Mouse (Mus musculus): ENCODE results near the gene Smg1.

Smg1 gene

DNA sequence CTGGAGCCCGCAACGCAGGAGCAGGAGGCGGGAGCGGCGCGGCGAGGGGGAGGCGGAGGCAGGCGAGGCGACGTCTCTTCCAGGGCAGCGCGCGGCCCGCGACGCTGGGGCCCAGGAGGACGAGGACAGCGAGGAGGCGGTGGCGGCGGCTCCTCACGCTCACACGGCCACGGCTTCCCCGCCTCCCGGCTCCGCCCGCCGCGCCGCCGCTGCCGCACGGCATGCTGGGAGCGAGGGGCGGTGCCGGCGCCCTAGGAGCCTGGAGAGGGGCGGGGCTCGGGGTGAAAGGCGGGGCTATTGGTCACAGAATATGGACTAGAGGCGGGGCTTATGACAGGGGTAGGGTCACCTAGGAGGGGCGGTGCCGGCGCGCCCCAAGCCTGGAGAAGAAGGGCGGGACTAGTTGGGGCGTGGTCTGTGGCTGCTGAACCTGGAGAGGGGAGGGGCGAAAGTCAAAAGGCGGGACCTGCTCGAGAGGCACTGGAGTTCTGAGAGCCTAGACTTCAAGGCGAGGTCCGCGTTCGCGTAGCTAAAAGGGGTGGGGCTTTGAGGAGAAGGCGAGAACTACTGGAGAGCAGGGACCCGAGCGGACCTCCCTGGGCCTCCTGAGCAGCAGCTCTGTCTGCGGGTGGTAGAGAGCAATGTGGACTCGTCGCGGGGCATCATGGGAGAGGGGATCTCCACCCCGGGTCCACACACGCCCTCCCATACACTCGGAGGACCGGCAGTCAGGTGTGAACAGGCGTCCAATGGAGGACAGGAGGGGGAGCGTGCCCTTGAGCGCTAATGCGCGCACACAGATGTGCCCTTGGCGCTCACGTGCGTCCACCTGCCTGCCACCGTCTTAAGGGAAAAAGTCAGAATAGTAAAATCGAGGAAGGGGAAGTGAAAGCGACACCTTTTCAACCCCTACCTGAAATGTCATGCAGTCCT is at the start of gene Smg1:
Gene Smg1, minus strand, starts transcription at position 218 of the 933 bp plus-strand sequence.
- DNase-seq: peak; percentile 100

DNA sequence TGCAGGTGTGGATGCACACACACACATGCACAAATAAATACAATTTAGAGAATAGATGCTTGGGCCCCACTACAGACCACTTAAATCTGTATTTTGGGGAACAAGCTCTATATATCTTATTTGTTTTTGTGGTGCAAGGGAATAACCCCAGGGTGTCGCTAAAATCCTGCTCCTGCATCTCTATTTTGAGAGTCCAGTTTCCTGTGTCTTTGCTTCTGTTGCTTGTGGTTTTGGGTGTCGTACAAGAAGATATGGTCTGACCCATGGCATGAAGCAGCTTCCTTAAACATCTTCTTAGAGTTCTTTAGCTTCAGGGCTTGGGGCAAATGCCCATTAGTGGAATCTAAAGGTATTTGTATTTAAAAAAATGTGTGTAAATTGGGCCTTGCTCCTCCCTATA is 39.7 kb upstream of the Smg1 start:
- DNase-seq: no peak

DNA sequence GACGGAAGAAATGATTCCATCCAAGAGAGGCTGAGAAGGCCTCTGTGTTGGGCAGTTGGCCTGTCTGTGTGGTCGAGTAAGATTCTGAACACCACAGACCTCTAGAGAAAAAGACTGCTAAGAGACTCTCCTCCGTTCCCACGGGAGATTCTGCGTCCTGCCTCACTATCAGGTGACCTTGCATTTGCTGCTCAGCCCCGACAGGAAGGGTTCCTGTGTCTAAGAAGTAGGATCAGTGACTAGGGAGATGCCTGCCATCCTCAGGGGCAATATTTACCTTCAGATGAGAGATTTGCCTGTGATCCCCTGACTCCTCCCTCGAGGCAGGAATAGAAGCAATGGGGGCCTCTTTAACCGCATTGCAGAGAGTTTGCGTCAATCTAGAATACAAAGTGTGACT is 39.1 kb upstream of the Smg1 start:
- DNase-seq: no peak

DNA sequence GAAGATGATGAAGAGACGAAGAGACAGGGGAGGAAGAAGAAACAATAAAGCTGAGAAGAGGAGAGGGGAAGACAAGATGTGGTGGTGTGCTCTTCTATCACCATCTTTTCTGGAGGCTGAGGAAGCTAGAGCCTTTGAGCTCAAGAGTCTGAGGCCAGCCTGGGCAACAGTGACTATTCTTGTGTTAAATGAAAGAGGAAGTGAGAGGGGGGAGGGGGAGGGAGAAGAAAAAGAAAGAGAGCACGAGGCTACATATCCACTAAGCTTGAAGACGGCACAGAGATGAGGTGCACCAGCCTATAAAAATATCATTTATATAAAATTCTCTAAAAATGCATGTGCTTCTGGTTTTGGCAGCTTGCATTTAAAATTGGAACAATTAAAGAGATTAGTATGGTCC is 36.1 kb upstream of the Smg1 start:
- DNase-seq: peak; percentile 51

DNA sequence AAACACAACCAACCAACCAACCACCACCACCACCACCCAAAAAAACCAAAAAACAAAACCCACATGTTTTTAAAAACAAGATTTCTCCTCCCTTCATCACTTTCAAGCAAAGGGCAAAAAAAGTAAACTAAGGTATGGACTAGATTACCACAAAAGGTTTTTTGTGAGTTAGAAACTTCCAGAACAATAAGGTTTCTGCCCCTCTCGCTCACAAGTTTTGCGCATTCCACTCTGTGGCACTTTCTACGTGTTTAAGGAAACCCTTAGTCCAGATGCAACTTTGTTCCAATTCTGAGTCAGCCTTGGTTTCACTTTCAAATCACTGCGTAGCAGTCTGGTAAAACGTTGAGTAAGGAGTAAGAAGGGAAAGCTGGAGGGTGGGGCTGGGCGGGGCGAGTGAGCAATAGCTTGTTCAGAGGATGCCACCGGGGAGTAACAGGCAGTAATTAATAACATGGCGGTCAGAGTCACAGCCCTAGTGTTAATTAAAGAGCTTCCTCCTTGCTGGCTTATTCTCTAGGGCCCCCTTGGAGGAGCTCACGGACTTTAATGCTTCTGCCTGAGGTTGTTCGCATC is 34.0 kb upstream of the Smg1 start:
- DNase-seq: peak; percentile 30

DNA sequence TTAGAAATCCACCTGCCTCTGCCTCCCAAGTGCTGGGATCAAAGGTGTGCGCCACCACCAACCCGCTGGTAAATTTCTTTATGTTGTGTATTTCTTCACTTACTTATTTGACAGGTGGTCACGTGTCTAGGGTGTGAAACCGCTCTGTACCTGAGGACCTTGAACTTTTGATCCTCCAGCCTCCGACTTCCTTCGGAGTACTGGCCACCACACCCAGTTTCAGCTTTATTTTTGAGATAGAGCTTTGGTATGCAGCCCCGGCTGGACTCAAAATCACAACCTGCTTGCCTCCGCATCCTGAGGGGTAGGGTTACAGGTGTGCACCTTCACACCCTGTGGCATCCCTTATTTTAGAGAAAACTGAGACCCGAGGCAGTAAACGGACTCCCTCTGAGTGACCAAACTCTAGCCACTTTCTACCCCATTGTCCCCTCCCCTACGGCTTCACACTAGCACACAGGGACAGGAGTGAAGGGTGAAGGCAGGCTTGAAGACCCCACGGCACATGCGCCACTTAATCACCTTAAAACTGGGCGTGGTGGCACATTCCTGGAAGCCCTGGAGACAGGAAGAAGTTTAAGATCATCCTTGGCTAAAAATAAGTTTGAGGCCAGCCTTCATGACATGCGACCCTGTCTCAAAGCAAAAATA is 33.3 kb upstream of the Smg1 start:
- DNase-seq: no peak

DNA sequence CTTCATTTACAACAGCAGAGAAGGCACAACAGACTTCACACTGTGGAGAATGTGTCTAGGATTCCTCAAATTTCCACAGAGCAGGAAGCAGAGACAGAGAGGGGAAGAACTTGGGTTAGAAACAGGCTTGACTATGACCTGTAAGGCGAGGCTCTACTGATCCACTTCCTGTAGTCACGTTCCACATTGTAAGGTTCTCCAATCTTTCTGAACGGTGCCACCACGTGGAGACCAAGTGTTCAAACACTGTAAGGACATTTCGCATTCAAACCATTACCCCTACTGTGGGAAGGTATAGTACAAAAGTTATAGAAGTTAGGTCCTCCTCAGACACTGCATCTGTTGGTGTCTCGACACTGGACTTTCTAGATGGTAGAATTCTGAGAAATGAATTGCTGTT is 31.8 kb upstream of the Smg1 start:
- peak; percentile 76 for DNase-seq

DNA sequence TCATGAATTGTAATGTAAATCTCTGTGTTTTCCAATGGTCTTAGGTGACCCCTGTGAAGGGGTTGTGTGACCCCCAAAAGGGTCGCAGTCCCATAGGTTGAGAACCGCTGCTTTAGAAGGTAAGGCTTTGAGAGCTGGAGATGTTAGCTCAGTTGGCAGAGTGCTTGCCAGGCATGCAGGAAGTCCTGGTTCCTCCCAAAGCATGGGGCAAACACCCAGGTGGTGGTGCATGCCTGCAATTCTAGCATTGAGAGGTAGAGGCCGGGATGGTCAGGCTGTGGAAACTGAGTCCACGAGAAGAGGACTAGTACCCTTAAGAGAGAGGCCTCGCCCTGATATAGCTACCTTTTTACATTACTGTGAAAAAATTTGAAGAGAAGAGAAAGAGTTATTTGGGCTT is 31.4 kb upstream of the Smg1 start:
- DNase-seq: peak; percentile 69

DNA sequence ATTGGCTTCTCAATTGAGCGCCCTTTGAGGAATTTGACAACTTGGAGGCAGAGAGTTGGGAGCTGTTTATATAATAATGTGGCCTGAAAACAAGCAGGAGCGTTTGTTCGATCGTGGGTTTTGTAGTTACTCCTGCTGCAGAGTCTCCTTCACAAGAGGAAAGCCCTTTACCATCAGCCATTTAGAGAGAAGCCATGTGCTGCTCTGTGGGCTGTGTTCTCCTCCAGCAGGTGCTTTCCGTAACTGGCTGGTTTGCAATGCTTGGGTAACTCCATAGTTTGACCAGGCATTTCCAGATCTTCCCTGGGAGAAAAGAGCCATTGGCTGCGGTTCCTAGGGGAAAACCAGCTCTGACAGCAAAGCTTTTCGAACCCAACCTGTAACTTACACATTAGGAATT is 30.7 kb upstream of the Smg1 start:
- no peak for DNase-seq

DNA sequence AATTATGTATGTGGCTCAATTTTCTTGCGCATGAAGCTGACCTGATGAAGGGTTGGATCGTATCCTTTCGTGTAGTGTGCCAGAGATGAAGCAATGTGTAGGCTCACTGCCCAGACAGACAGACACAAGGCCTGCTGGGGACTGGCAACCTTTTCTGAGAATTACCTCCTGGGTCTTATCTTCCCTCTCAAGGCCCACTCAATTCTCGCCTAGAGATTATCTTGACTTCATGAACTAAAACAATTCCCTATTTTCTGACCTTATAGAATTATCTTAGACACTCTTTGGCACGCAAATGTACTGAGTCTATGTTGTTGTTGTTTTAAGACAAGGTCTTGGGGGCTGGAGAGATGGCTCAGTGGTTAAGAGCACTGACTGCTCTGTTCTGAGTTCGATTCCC is 22.6 kb upstream of the Smg1 start:
- no peak for DNase-seq

DNA sequence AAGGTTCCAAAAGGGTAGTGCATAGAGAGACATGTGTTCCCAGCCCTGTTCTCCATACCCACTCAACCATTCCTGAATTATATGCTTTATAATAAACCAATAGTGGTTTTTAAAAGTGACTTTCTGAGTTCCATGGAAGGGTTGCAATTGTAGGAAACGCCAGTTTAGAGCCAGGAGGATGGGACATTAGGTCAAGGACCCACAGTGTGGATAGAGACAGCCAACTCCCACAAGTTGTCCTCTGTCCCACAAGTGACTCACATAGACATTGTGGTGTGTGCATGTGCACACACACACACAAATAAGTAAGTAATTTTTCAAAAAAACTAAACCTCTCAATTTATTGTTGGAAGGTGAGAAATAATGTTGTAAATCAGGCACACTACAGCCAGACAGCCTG is 20.1 kb upstream of the Smg1 start:
- no peak for DNase-seq

DNA sequence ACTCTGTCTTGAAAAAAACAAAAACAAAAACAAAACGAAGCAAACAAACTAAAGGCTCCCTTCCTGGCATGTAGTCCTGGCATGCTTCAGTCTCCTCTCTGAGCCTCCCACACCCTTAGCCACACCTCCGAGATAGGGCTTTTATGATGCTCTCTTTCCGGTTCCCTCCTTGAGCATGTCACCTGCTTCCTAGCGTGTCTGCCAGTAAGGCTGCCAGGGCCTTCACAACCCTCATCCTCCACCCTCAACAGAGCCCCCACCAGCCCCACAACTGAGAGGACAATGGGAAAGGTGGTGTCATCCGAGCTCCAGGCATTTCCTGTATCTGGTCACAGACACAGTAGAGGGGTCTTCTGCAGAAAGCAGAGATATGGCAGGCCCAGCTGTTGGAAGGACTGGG is 18.9 kb upstream of the Smg1 start:
- DNase-seq: peak; percentile 83

DNA sequence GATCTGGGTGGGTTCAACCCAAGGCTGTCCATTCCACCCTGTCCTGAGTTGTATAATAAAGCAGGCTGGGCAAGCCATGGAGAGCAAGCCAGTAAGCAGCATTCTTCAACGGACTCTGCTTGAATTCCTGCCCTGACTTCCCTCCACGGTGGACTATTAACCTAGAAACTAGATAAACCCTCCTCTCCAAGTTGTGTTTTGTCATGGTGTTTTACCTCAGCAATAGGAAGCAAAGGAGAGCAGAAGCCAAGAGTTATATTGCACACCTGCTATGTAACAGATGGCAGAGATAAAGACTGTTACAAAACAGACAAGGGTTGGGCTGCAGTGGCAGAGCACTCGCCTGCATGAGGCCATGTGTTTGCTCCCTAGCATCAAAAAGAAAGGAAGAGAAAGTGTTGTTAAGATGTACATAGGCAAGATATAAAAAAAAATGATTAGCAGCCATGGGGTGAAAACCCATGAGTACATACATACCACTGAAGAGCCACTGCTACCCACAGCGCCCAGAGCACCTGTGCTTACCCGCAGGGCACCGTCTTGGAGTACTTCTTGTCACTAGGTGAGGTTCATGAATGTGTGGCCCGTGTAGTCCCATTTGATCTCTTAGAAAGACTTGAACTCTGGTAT is 16.3 kb upstream of the Smg1 start:
- DNase-seq: peak; percentile 70

DNA sequence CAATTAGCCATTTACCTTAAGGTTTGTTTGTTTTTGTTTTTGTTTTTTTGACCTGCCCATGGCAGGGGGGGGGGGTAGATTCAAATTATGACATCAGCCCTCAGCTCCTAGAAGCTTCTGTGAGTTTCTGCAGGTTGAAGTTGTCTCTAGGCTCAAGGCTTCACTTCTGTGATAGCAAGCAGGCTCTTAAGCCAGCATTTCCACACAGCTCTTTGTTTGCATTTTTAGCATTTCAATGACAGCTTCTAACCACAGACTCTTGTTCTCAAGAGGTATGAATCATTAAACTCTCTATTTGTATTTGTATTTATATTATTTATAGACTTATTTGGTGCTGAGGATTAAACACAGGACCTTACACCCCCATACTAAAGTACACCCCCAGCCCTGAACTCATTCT is 15.0 kb upstream of the Smg1 start:
- no peak for DNase-seq

DNA sequence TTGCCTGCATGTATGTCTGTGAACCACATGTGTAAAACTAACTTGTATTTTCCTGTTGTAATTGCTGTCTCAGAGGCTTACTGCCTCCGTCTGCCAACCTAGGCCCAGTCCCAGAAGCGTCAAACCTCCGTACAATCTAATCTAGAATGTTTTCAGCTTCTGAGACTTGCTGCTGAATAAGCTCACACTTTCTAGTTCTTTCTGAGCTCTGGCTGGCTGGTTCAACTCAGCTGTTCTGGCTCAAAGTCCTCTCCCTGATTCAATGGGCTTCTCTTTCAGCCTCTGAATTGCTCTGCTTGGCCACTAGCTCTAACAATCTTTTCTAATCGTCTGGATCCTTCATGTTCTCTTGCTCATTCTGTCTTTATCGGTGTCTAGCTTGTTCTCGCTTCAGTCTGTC is 13.3 kb upstream of the Smg1 start:
- no peak for DNase-seq

DNA sequence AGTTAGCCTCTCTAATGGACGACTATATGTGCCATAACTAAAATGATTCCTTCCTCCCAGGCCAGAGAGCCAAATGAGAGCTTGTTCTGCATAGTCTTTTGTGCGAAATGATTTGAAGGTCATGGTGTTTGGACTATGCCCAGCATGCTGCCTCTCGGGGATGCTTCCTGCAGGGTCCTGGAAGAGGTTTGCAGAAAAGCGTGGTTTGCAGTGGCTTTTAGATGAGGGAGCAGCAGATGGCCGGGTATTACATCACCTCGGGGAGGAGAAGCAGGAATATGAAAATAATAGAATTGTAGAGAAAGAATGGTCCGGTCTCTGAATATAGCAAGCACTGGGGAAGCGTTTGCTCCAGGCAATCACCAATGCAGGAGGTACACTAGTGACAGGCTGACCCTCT is 11.0 kb upstream of the Smg1 start:
- no peak for DNase-seq

DNA sequence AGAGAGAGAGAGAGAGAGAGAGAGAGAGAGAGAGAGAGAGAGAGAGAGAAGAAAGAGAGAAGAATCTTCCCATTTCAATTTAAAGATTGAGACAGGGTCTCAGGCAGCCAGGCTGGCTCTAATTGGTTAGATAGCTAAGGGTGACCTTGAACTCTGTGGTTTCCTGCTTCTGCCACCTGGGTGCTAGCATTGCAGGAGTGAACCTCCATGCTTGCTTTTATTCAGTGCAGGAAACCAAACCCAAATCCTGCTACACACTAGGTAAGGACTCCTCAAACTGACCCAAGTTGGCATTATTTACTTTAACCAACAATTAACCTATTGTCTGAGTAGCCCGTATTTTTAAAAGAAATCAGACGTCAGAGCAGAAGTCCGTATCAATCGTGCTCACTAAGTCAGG is 10.5 kb upstream of the Smg1 start:
- DNase-seq: peak; percentile 73

DNA sequence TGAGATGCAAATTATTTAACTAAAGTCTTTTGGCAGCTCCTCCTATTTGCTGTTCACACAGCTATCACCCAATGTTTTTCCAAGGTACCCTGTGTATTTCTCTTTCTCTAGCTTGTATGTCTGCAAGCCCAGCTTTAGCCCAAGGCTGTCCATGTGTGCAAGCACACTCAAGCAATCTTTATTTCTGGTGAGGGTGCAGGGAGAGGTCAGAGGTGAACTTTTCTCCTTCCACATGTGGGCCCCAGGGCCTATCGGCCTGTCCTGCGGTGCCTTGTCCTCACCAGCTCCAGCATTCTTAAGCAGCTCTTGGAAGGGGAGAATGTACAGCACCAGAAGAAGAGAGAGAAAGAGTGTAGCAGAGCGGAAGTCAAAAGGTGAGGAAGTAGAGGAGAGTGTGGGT is 9.5 kb upstream of the Smg1 start:
- DNase-seq: no peak

DNA sequence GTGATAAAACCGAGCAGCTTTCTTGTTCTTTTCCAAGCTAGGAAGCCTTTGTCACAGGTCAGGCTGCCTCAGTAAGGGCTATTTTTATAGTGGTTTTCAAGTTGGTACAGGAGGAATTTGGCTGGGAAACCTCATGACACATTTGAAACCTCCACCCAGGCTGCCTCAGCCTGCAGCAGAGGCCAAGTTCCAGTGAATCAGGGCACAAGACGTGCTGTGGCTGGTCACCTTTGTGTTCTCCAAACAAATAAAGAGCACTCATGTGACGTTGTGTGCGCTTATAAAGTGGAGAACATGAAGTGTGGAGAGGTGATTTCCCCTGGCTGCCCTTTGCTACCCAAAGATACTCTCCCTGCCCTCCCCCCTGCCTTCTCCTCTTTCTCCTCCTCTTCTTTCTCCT is 8.9 kb upstream of the Smg1 start:
- DNase-seq: no peak

DNA sequence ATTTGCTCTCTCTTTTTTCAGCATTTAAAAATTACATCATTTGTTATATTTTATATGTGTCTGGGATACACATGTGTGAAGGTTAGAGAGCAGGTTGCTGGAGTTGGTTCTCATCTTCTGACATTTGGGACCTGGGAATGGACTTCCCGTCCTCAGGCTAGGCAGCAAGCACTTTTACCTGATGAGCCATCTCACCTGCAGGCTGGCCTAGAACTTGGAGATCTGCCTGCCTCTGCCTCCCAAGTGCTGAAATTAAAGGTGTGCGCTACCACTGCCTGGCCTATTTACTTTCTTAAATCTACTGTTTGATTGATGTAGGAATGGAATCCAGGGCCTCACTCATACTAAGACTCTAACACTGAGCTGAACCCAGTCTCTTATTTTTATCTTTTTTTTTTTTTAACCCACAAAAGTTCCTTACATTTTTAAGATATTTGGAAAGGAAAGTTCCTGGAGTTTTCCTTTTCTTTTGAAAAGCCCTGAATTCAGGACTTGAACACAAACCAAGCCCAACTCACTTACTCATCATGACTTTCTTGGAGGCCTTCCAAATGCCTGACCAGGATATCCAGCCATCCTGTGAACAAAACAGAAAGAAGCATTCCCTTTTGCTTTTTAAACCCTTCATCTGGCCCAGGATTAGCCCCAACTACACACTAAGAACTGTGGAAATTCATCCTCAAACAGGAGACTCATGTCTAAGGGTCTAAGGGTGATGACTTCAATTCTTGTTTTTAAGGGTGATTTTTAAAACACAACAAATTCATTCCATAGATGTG is 8.1 kb upstream of the Smg1 start:
- DNase-seq: no peak

DNA sequence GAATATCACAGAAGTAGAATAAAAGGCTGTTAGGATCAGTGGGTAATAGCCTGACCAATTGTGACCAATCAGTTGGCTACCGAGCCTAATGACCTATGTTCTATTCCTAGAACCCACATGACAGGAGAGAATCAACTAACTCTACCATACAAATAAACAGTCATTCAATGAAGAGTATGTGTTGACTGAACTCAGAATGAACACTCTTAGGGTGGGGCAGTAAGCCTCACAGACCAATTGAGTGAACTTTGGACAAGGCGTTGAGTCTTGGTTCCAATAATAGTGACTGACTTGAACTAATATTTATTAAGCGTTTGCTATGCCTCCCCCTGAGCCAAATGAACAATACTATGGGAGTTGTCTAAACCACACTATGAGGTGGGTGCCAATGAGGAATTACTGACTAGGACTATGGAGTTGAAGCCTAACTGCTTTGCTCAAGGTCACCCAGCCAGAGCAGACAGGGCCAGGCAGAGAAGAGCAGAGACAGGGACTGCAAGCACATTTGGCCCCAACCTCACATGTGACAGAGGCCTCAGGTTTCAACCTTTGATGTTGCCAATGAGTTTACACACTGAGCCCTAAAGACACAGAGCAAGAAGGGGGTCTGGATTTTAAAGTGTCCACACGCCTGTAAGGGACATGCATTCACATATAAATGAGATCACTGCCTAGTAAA is 7.2 kb upstream of the Smg1 start:
- no peak for DNase-seq

DNA sequence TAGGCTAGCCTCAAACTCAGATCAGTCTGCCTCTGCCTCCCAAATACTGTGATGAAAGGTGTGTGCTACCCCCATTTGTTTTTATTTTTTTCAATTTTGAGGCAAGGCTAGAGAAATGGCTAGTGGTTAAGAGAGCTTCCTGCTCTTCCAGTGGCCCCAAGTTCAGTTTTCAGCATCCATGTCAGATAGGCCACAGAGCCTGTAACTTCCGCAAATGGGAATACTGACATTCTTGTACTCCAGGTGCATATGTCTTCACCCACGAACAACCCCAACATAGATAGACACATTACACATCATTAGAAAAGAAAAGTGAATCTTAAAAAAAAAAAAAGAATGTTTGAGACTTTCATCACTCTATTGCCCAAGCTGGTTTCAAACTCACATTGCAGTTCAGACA is 6.1 kb upstream of the Smg1 start:
- DNase-seq: no peak

Data from thymus, postnatal 14 days (tissue).